Mouse (Mus musculus): ENCODE measurements around the gene Acot11.

DNA sequence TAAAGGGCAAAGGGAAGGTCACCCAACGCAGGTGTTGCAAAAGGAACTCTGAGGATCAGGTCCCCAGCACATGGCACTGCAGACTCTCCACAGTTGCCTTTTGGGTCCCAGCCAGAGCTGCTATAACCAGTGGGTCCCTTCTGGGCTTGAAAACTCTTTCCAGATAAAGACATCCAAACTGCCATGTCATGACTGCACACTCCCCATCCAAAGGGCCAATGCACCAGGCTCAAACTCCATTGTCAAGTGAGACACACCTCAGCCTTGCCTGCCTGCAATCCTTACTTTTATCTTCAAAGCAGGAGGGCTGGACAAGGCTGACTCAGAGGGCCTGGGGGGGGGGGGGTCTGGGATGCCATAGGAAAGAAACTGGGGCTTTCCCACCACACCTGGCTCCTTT, 13.9 kb downstream of the Acot11 start:
- TF ChIP-seq CTCF (IDR thresholded peaks at IDR 0.05; ENCODE audit: low read depth, low read length): no peak
- TF ChIP-seq POLR2A (IDR thresholded peaks at IDR 0.05; ENCODE audit: extremely low read depth, insufficient read depth, low read length): no peak

All from liver, adult 2 months (tissue).